Mouse (Mus musculus) lung, postnatal 0 days (tissue): Measurements from ENCODE around the gene Gm20388.

Source experiments
- CTCF ChIP-seq: IDR thresholded peaks from 2 replicates; pipeline ENCODE4 v1.5.1; 2016; ENCODE audit warnings: antibody characterized with exemption, mild to moderate bottlenecking
- EP300 ChIP-seq: IDR thresholded peaks from 2 replicates; pipeline ENCODE4 v1.6.1; 2016; ENCODE audit warnings: antibody characterized with exemption, mild to moderate bottlenecking, control low read depth

DNA sequence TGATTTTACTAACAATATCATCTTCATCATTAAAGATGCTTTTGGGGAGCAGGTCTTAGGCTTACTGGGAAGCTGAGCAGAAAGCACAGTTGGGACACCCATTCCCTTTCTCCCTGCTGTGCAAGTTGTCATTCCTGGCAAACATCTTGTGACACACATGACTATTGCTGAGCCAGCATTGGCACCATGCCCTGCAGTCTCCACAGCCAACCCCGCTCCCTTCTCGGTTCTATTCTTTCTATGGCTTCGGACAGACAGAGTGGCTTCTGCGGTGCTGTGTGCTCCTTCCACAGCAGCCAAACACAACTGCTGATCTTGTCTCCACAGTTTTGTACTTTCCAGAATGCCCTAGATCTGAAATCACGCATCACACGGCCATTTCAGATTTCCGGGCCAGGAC lies 1397.1 kb downstream of the Gm20388 start:
- TF ChIP-seq CTCF (no peak), EP300 (no peak)
